Mouse (Mus musculus) small intestine, adult 2 months (tissue): ENCODE measurements around the gene Lonrf3.

ENCODE experiments used
- CTCF ChIP-seq: fragments of 200-500 bp; IDR thresholded peaks from 2 replicates; pipeline ENCODE4 v1.5.1; 2012; ENCODE audit warnings: low read depth, mild to moderate bottlenecking, control low read depth, inconsistent platforms, low read length, moderate library complexity, mixed read lengths; ENCODE audit not compliant: insufficient replicate concordance, insufficient read length; ENCODE audit errors: extremely low read depth
- POLR2A ChIP-seq: fragments of 200-500 bp; IDR thresholded peaks from 2 replicates; pipeline ENCODE4 v1.6.1; 2012; ENCODE audit warnings: low read depth, mild to moderate bottlenecking, control low read depth, inconsistent platforms, low read length, moderate library complexity

DNA sequence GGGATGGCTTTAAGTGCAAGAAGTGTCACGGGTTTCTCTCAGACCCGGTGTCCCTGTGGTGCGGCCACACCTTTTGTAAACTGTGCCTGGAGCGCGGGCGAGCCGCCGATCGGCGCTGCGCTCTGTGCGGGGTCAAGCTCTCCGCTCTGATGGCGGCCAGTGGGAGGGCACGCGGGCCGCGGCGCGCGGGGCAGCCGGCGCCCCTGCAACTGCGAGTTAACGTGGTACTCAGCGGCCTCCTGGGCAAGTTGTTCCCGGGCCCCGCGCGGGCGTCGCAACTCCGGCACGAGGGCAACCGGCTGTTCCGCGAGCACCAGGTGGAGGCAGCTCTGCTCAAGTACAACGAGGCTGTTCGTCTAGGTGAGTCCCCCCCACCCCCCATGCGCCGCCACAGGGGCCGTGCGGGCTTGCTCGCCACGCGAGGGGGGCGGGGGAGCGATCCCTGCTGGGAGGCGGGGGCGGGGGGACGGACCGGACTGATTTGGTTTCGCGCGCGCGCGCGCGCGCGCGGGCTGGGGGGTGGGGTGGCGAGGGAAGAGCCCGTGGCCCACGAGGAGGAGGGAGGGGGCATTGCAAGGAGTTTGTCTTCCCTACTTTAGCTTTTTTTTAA, 992 bp downstream of the Lonrf3 start:
- TF ChIP-seq CTCF (no peak), POLR2A (no peak)
